Mouse (Mus musculus) right cerebral cortex, postnatal 36 days (tissue): ENCODE measurements around the gene Iqca.

Experiments
- DNase-seq, 2 experiments: peaks; one replicate each; pipeline ENCODE4 v3.0.0; 2022; ENCODE audit warnings: low spot score in 2 of 2, mixed read lengths in 1 of 2

Gene Iqca

DNA sequence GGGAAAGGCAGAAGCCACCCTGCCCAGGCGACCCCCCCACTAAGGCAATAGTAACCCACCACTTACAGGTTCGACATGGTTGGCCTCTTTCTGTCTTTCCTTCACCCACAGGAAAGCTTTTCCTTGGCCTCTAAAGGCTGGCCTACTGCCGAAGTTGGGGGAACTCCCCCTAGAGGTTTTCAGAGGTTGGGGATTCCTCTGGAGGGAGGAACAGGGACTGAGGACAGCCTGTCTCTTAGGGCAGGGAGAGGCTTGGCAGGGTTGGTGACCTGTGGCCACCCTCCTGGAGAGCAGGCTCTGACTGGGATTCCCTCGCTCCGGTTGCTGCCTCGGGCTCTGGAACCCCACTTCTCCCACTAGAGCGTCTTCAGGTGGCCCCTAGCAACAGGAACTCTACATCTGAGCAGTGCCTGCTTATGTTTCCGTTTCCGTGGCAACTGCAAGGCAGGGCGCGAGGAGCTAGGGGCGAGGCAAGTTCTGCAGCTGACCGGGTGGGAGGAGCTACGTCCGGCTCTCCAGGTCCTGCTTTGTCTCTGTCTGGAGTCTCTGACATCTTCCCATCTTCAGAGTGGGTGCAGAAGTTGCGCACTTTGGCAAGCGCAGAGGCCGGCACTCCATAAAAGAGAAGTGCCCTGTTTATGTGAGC is at the start of gene Iqca:
TSS of gene Iqca (minus strand) at position 303 of the 646 bp plus-strand sequence.
- DNase-seq = peak; percentile 67 to 68

DNA sequence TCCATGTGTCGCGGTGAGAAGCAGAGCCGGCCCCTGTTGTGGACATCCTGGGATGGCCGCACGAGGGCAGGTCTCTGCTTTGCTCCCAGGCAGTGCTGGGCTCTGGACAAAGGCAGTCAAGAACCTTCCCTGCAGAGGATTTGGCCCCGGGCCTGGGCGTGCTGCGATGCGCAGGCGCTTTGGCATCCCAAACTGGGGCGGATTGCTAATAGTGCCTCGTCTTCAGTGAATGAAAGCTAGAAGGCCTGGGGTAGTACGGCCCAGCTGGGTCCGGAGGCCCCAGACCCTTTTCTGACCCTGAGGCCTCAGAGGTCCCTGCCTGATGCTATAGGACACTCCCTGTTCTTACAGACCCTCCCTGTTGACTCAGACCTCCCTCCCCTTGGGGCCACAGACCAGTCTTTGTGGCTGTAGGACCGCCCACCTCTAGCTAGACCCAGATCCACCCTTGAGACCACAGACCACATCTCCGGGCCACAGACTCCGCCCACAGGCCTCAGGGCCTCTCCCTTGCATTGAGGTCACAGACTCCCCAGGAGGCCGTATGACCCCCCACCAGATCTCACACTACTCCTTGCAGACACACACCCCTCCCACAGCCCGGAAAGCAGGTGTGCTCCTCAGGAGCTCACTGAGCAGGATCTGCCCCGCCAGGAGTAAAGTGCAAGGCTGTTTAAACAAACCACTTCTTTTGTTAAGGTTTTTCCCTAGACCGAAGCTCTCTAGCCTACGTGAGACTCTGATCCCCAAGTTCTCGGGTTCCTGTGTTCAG is 49.2 kb upstream of the Iqca start:
- DNase-seq = no peak

- no peak for DNase-seq
These were observed 48.5 kb upstream of the Iqca start for GRCm38 (mm10) chr1:90201655-90202054.

- no peak for DNase-seq
These were observed 48.0 kb upstream of the Iqca start for GRCm38 (mm10) chr1:90201246-90201645.

GRCm38 (mm10) chr1:90189046-90189445 is 35.8 kb upstream of the Iqca start:
- no peak for DNase-seq

DNA sequence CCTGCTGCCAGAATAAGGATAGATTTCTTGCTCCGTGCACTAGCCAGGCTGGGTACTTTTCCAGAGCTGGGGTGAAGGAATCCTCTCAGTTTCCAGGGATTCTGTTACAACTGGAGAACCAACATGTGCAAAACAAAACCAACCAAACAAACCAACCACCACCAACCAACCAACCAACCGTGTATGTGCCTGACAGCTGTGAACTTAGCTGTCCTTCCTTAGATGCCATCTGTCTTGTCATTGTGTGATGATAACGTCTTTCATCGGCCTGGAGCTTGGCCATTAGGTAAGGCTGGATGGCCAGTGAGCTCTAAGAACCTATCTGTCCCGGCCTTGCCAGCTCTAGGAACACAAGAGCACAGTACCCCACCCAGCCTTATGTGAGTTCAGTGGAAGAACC is 33.7 kb upstream of the Iqca start:
- no peak for DNase-seq

DNA sequence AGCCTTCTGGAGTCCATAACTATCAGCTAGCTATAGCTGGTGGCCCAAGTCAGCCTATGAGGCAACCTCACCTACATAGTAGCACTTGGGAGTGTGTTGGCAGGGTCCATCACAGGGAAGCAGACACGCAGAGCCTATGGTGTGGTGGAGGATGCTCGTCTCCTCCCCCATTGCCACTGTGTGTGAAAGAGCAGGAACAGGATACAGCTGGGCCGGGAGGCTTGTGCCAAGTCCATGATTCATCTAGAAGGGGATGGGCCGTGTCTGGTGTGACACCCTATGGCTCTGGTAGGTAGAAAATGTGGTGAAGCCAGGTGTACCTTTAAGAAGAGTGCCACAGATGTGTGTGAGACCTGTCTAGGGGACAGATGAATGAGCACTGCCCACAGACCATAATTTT is 33.0 kb upstream of the Iqca start:
- DNase-seq = no peak

DNA sequence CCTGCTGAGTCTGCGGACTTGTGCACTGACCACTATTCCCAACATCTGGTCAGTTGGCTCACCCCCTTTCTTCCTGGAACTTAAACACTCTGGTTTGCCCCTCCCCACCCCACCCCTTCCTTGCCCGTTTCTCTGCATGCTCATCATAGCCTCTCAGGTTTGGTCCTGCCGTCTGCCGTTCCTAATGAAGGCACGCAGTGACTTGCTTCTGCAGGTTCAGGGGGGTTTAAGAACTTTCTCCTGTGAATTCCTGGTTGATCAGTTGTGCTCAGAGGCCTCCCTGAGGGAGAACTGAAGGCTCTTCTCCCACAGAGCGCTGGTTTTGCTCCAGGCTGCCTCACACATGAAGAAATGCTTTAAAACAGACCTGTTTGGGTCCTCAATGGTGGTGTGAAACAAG is 30.4 kb upstream of the Iqca start:
- no peak for DNase-seq

DNA sequence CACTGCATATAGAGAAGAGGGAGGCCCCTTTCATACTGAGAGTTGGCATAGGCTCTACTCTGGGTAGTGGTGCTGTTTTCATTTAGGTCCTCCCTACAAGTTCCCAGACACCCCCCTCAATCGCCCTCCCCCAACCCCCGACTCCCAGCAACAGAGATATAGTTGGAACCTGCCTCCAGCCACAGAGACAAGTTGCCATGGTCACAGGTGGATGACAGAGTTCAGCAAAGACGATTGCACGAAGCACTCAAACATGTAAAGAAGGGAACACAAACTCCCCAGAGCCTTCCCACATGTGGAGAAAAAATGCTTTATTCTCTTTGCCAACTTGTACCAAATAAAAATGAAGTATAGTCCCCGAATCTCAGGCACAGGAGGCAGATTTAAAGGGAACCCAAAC is 29.3 kb upstream of the Iqca start:
- DNase-seq = no peak

DNA sequence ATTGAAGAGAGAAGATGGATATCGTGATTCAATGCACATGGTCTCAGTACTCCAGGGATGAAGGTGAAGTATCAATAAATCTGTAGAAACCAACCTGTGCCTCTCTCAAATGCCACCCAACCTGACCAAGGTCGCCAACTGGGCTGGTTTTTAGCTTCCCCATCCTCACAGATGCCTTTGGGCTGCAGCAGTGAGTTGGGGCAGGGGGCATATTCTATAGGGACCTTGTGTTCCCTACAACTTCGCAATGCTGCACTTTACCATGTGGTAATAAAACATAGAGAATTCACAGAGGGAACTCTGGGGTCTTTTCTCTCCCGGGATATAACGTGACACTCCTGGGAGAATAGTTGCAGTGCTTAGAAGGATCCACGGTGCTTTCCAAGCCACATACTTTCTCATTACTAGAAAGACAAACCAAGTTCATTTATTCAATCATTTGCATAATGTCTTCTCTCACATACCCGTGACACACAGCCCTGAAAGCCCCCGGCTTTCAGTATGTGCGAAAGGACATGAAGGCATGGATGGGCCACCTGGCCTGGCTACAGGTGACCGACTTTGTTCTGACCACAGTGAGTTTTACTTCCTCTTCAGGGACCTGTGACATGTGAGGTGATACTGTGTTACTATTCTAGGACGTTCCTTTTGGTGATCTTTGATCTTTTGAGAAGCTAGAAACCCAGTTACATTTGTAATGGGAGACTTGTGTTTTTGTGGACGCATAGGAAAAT is 27.9 kb upstream of the Iqca start:
- DNase-seq = no peak

DNA sequence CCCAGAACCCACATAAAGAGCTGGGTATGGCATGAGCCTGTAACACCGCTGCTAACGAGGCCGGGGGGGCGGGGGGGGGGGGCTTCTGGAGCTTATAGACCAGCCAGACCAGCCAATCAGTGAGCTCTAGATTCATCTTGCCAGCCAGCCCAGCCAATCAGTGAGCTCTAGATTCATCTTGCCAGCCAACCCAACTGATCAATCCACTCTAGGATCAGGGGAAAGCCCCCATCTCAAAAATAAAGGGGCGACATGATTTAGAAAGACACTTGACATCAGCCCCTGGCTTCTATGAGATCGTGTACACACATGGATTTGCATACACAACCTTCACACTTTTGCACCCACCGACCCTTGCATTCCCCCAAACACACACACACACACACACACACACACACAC is 27.3 kb upstream of the Iqca start:
- no peak for DNase-seq

DNA sequence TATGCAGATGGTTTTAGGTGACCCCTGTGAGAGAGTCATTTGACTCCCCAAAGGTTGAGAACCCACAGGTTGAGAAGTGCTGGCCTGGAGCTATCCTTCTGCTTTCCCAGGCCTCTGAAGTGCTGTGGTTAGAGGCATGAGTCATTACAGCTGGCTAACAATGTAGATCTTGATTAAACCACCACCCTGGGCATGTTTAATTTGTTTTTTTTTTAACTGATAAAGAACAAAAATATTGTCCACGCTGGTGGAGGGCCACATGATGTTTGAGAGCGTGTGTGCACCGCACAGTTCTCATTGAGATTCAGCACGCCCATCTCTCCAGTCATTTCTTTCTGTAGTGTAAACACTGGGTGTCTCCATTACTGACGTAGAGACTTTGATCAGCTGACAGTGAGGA is 24.8 kb upstream of the Iqca start:
- DNase-seq = no peak

DNA sequence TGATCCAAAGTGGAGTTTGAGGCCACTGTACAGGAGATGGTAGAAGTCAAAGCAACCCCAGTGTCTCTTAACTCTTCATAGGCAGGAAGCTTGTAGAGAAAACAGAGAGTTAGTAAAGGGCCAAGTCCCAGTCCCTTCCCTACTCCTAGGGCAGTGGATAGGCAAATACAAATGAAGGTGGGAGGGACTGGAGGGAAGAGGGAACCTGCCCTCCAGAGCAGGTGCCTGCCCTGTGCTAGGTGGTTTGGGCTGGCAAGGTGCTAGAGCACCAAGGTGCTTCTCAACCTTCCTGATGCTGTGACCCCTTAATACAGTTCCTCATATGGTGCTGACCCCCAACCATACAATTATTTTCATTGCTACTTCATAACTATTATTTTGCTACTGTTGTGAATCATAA is 24.4 kb upstream of the Iqca start:
- no peak for DNase-seq

- DNase-seq = no peak
These were observed 23.0 kb upstream of the Iqca start for GRCm38 (mm10) chr1:90176223-90176622.

DNA sequence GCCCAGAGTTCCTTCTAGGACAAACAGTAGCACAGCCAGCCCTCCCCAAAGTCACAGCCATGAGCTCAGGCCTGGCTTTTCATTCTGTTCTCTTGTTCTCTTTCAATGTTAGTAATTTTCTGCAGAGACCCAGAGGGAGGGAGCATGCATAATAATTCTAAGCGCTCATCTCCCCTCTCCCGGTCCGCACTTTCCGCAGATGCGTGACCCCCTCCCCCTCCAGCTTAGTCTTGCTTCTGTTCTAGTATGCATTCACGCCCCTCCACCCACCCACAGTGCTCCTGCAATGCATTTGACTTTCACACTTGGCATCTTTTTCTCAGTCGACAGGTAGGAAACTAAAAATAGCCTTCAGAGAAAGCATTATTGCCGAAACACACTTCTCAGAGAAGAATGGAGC is 21.1 kb upstream of the Iqca start:
- no peak for DNase-seq

DNA sequence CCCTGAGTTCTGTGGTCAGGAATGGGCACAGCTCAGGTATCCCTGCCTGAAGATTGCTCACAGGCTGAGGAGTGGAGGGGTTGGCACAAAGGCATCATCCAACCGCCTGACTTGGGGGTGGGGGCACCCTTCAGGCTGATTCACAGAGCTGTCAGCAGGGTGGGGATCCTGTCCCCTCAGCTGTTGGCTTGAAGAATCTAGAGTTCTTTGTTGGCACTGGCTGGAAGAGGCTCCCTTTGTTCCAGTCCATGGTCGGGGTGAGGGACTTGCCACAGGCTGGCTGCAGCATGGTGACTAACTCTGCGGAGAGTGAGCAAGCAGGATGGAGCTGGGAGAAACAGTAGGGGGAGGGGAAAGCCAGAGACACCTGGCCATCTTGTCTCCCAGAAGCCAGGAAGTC is 11.1 kb upstream of the Iqca start:
- DNase-seq = no peak

DNA sequence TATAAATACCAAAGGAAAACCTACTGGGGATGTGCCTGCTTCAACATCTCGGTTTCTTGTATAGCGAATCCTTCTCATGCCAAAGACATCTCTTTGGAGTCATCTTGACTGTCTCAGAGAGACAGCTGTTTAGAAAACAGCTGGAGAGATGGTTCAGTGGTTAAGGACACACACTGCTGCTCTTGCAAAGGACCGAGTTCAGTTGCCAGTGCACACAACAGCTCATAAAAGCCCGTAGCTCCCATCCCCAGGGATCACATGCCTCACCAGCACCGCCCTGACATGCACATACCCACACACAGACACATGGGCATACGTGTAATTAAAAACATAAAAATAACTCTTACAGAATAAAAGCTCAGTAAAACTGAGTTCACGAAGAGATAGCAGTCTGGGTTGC is 10.0 kb upstream of the Iqca start:
- no peak for DNase-seq

- DNase-seq = no peak
These were observed 9.2 kb upstream of the Iqca start for GRCm38 (mm10) chr1:90162379-90162857.

DNA sequence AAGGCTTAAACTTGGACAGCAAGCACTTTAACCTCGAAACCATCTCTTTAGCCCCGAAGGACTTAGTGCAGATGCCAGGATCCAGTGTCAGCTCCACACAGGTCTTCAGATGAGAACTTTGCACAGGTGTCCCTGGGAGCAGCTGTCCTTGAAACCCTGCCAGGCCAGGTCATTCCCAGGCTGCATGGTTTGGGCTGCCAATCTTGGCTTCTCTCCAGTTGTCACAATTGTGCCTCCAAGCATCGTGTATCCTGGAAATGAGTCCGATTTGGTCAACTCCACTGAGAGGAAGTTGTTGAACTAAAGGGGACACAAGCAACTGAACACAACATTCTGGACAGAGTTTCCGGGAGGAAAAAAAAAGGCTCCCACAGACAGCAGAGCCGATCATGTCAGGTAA is 8.4 kb upstream of the Iqca start:
- DNase-seq = no peak

DNA sequence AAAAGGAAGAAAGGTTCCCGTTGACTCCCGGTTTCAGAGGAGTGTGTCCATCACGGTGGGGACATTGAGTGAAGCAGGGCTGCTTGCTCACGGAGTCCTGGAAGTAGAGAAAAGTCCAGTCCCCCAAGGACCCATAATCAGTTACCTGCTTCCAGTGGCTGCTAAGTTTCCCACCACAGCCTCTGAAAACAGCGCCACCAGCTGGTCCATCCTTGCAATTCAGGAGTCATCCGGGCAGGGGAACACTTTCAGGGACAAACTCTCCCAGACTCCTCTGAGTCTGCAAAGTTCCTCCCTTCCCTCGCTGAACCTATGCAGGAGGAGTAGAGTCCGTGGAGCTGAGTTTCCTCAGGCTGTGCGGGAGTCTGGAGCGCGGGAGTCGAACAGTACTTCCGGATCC is 6.7 kb upstream of the Iqca start:
- no peak for DNase-seq

DNA sequence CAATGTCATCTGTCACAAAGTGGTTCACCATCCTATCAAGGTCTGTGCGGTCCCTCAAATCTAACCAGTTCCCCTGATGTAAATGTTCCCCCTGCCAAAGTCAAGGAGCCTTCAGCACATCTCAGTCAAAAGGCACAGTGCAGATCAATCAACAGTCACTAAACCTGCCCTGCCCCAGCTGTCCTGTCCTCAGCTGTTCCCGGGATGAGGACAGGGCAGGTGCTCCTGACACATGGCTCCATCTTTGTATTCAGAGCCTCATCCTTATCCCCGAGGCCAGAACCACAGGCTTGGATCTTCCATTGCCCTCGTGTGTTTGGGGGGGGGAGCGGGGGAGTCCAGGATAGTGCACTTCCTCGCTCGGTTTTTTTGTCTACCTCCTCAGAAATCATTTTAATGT is 3.4 kb upstream of the Iqca start:
- no peak for DNase-seq

DNA sequence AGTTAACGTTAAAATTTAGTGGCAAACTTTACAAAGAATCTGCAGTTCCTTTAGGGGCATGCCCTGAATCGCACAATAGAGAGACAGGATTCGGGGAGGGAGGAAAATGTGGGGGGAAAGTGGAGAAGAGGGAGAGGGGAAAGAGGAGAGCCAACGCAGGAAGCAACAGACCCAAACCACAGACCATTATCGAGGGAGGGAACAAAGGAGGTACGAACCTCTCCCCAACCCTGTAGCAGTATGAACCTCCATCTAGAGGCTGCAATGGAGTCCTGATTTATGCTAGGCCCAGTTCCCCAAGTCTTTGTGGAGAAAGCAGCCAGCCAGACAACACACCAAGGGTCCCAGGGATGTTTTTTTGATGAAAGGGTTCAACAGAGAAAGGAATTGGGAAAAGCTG is 586 bp upstream of the Iqca start:
- DNase-seq = no peak

GRCm38 (mm10) chr1:90139729-90140128 is 13.5 kb downstream of the Iqca start:
- no peak for DNase-seq
